Mouse (Mus musculus): Measurements from ENCODE around the gene Jph4.

- TF ChIP-seq CTCF (IDR thresholded peaks at IDR 0.05; ENCODE audit: insufficient read depth, low read length): no peak
- no peak for TF ChIP-seq POLR2A (IDR thresholded peaks at IDR 0.05; ENCODE audit: borderline replicate concordance, extremely low read depth, low read depth, low read length)
Observed at GRCm38 (mm10) chr14:55096573-55097087, 20.1 kb downstream of the Jph4 start.
